Mouse (Mus musculus) ES-Bruce4 (cell line): ENCODE results near the gene Rnf20. TPM values are rescaled to one million over a fixed set of nuclear protein-coding genes. Genes with fewer than 3 reads are reported as not detected.

Source experiments
- H3K27ac ChIP-seq: 2 replicates; pipeline ENCODE4 v1.5.1; 2012; ENCODE audit warnings: low read length, inconsistent platforms; ENCODE audit not compliant: insufficient read depth
- H3K27me3 ChIP-seq: 2 replicates; pipeline ENCODE4 v1.6.1; 2012; ENCODE audit warnings: mild to moderate bottlenecking, low read length, inconsistent platforms; ENCODE audit not compliant: control insufficient read depth, poor library complexity, insufficient read depth, severe bottlenecking
- H3K36me3 ChIP-seq: 2 replicates; pipeline ENCODE4 v1.6.1; 2012; ENCODE audit warnings: inconsistent platforms, mild to moderate bottlenecking, low read length, moderate library complexity; ENCODE audit not compliant: control insufficient read depth, poor library complexity, insufficient read depth, severe bottlenecking
- H3K4me1 ChIP-seq: one replicate; pipeline ENCODE4 v1.8.1; 2011; ENCODE audit warnings: low read length; ENCODE audit not compliant: control insufficient read depth, insufficient read depth
- H3K4me3 ChIP-seq: 2 replicates; pipeline ENCODE4 v1.5.1; 2011; ENCODE audit warnings: low read depth, mild to moderate bottlenecking, low read length
- H3K9ac ChIP-seq: 2 replicates; pipeline ENCODE4 v1.6.1; 2012; ENCODE audit warnings: low read depth, mild to moderate bottlenecking, inconsistent platforms; ENCODE audit not compliant: poor library complexity, severe bottlenecking
- H3K9me3 ChIP-seq: replicated peaks from 2 replicates; pipeline ENCODE4 v1.6.1; 2012; ENCODE audit warnings: mild to moderate bottlenecking, low read length, inconsistent platforms; ENCODE audit not compliant: control insufficient read depth, poor library complexity, insufficient read depth, severe bottlenecking
- CTCF ChIP-seq: IDR thresholded peaks from one replicate; pipeline ENCODE4 v1.8.1; 2011; ENCODE audit warnings: low read depth, low read length
- EP300 ChIP-seq: IDR thresholded peaks from 2 replicates; pipeline ENCODE4 v1.6.1; 2011; ENCODE audit warnings: low read depth, low read length; ENCODE audit not compliant: insufficient read depth
- POLR2A ChIP-seq: IDR thresholded peaks from one replicate; pipeline ENCODE4 v1.8.1; 2011; ENCODE audit warnings: low read length; ENCODE audit not compliant: insufficient read depth
- polyA plus RNA-seq: library from polyadenylated mRNA; stranded (reverse); fragments of >200 nt; gene quantifications from 2 replicates; pipeline ENCODE4 v1.2.4, GENCODE M21; 2011; ENCODE audit warnings: low read depth; ENCODE audit not compliant: missing spikeins, insufficient read depth, insufficient read length

Gene Rnf20
- polyA plus RNA-seq, 1 experiment = 53.4 TPM

DNA sequence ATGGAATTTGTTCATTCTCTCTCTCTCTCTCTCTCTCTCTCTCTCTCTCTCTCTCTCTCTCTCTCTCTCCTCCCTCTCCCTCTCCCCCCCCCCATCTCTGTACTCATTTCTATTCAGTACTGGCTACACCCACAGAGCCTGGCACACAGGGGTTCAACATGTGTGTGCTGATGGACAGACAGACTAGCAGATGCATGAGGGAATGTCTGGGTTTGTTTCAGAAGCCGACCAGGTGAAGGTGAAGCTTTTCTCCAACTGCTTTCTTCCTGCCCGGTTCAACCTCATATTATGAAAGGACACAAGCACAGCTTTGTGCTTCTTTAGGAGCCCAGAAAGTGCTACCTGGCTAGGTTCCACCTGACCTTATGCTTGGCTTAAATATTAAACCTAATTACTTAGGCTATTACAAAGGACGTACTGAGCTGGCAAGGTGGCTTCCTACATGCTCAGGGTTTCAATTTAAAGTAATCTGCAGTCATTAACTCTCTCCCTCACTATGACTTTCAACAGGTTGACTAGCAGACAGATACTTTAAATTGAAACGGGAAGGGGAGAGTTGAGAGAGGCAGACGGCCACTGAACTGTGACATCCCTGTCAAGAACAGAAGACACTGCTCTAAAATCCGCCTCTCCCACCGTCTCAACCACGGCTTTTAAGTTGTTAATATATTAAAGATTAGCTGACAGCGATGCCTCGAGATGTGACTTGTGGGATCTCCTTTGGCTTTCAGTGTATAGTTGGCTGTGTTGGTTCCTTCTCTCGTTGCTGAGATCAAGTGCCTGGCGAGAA is 59.8 kb downstream of the Rnf20 start:
- no peaks in the 10 kb centered on the region for H3K9me3 ChIP-seq
- TF ChIP-seq POLR2A = no peak
- no peak for TF ChIP-seq CTCF
- TF ChIP-seq EP300 = no peak
- H3K4me1 ChIP-seq = no peaks in the 10 kb centered on the region
- H3K9ac ChIP-seq = no peak overlapping the region
- H3K36me3 ChIP-seq = no peaks in the 10 kb centered on the region
- no peak overlapping the region for H3K4me3 ChIP-seq
- H3K27me3 ChIP-seq = no peaks in the 10 kb centered on the region; the same call in 1 of the 2 replicates
- H3K27ac ChIP-seq = no peak overlapping the region

Other genes with a start within 250 kb of the Rnf20 start
- not detected in 2 replicates for gene Acnat2, start 223.9 kb upstream of the Rnf20 start, polyA plus RNA-seq
- gene Acnat1, start 158.1 kb upstream of the Rnf20 start, polyA plus RNA-seq = 0.82 and 1.8 TPM in 2 replicates
- gene Baat, start 125.4 kb upstream of the Rnf20 start, polyA plus RNA-seq = 0.42 and 1.1 TPM in 2 replicates
- 44.4 and 46.0 TPM in 2 replicates for gene Mrpl50, start 110.9 kb upstream of the Rnf20 start, polyA plus RNA-seq
- 4.9 and 5.0 TPM in 2 replicates for gene Zfp189, start 110.8 kb upstream of the Rnf20 start, polyA plus RNA-seq
- gene Aldob, start 82.5 kb upstream of the Rnf20 start, polyA plus RNA-seq = not detected in 2 replicates
- gene Tmem246, start 34.1 kb upstream of the Rnf20 start, polyA plus RNA-seq = 3.2 and 5.9 TPM in 2 replicates
- not detected in 2 replicates for gene Ppp3r2, start 50.0 kb downstream of the Rnf20 start, polyA plus RNA-seq
- not detected in 2 replicates for gene Grin3a, start 213.7 kb downstream of the Rnf20 start, polyA plus RNA-seq